Mouse (Mus musculus) inflammation-experienced regulatory T-cells, adult 6 months (primary cell): ENCODE measurements around the gene Eng. TPM values are rescaled to one million over a fixed set of nuclear protein-coding genes. Genes with fewer than 3 reads are reported as not detected.
A peak's percentile ranks its signal among the peaks of the same experiment; 100 is the strongest.

ENCODE experiments used
- ATAC-seq: one replicate; pipeline ENCODE4 v1.8.0; 2017
- polyA plus RNA-seq, 3 experiments: library from polyadenylated mRNA; unstranded; fragments of 100-300 nt; shearing (Covaris generic); gene quantifications; one replicate each; pipeline ENCODE4 v1.2.1; 2017

Eng gene
- polyA plus RNA-seq, 3 experiments from 2014 or later = not detected

- ATAC-seq = no peak
Measured at GRCm38 (mm10) chr2:32683701-32684100, 37.3 kb downstream of the Eng start.

GRCm38 (mm10) chr2:32684681-32685428, 38.5 kb downstream of the Eng start:
- no peak for ATAC-seq

GRCm38 (mm10) chr2:32685807-32686206, 39.4 kb downstream of the Eng start:
- no peak for ATAC-seq

GRCm38 (mm10) chr2:32686640-32687039, 40.2 kb downstream of the Eng start:
- ATAC-seq = no peak

GRCm38 (mm10) chr2:32687562-32687961, 41.2 kb downstream of the Eng start:
- no peak for ATAC-seq

- peak; percentile 61 for ATAC-seq
Measured at GRCm38 (mm10) chr2:32689420-32689819, 43.0 kb downstream of the Eng start.

GRCm38 (mm10) chr2:32691041-32691440, 44.6 kb downstream of the Eng start:
- ATAC-seq = no peak

- no peak for ATAC-seq
Measured at GRCm38 (mm10) chr2:32692496-32692895, 46.1 kb downstream of the Eng start.

GRCm38 (mm10) chr2:32693282-32693681, 46.9 kb downstream of the Eng start:
- ATAC-seq = no peak

- ATAC-seq = peak; percentile 98
Measured at GRCm38 (mm10) chr2:32693823-32694411, 47.5 kb downstream of the Eng start.

GRCm38 (mm10) chr2:32694691-32695090, 48.3 kb downstream of the Eng start:
- no peak for ATAC-seq

- no peak for ATAC-seq
Measured at GRCm38 (mm10) chr2:32699680-32700079, 53.3 kb downstream of the Eng start.

GRCm38 (mm10) chr2:32700966-32701743, 54.8 kb downstream of the Eng start:
- ATAC-seq = no peak

- no peak for ATAC-seq
Measured at GRCm38 (mm10) chr2:32703046-32703445, 56.7 kb downstream of the Eng start.

GRCm38 (mm10) chr2:32704021-32704421, 57.6 kb downstream of the Eng start, which contains the start of gene Fpgs:
Gene Fpgs, minus strand, starts transcription at chr2:32704145.
- no peak for ATAC-seq

- no peak for ATAC-seq
Measured at GRCm38 (mm10) chr2:32705018-32705417, 58.6 kb downstream of the Eng start.

GRCm38 (mm10) chr2:32706971-32707370, 60.6 kb downstream of the Eng start:
- no peak for ATAC-seq

- ATAC-seq = no peak
Measured at GRCm38 (mm10) chr2:32708643-32709042, 62.2 kb downstream of the Eng start.

- no peak for ATAC-seq
Measured at GRCm38 (mm10) chr2:32709521-32710137, 63.2 kb downstream of the Eng start.

GRCm38 (mm10) chr2:32710425-32710824, 64.0 kb downstream of the Eng start:
- no peak for ATAC-seq

- no peak for ATAC-seq
Measured at GRCm38 (mm10) chr2:32711301-32712056, 65.1 kb downstream of the Eng start.

- ATAC-seq = no peak
Measured at GRCm38 (mm10) chr2:32712108-32712551, 65.7 kb downstream of the Eng start.
